Mouse (Mus musculus) frontal cortex, postnatal 25 days (tissue): ENCODE measurements at regions not wholly inside any gene's neighbourhood (a gene's known extent, or its start where the extent isn't known, plus 50 kb on each side); places are given as distances from the start of the nearest gene placed in this dataset.

Source experiments
- DNase-seq, 2 experiments: peaks; one replicate each; pipeline ENCODE4 v3.0.0; 2022; ENCODE audit warnings: low spot score in 2 of 2

DNA sequence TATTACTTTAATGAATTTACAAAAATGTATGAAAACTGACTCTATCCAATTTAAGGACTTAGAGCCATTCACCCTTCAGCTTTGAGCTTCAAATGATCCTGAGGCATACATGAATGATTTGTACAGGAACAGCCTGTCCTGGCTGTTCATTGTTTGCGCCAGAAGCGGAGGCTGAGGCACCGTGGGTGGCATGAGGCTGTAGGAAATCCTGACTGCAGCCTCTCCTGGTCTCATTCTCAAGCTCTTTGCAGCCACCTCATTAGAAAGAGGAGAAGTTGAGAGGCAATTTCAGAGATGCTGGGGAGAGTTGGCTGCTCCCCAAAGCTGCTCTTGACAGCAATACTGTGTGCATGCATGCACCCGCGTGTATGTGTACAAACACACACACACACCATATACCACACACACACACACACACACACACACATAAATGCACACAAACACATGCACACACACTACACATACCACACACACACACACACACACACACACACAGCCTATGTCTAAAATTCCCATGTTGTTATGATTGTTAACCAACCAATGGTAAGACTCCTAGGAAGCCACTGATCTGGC lies 434.9 kb upstream of the Btbd3 start:
- no peak for DNase-seq

DNA sequence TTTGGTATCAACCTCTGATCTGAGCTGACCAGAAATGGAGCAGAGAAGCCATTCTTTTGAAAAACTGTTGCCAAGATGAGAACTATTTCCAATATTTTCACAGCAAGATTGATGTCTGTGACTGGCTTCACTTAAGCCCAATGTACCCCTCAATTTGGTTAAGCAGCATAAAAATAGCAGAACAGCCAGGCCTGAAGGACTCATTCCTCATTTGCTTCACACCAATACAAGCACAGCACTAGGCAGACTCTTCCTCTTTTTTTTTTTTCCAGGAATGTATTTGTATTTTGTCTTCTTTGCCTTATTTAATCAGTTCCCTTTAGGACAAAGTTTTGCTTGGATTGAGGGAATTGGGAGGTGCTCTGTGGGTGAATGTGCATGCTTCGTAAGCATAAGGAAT lies 441.4 kb upstream of the Btbd3 start:
- no peak for DNase-seq

DNA sequence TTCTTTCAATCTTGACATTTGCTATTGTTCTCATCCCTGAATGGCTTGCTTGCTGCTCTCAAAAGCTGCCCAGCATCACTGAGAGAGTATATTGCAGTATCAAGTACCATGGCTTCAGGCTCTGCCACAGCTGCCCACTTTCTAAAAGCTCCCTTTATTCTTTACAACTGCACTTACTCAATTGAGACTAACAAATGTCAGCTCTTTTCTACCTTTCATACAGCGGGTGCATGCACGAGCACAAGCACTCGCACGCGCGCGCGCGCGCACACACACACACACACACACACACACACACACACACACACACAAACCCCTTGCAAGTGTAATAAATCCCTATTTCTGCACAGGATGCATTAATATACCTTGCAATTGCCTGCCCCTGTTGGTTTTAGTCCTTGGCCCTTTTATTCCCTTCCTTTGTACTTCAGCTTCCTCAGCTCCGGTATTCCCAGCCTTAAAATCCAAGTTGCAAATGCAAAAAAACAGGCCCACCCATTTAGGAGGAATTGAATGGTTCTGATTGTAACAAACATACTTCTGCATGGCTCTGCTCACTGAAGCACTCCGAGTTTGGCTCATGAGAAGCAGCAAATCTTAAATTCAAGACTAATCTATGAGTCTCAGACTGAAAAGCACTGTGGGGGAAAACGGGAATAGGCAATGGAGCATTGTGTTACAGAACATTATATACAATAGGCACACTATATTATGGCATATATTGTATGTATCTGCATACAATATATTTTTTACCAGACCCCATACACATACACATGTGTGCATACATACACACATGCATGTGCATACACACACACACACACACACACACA lies 447.7 kb upstream of the Btbd3 start:
- no peak for DNase-seq

GRCm38 (mm10) chr2:137807594-137808295 lies 448.6 kb upstream of the Btbd3 start:
- DNase-seq: no peak

- DNase-seq: no peak
Observed at GRCm38 (mm10) chr2:137794841-137795240, 461.5 kb upstream of the Btbd3 start.

- no peak for DNase-seq
Observed at GRCm38 (mm10) chr2:137784091-137784490, 472.3 kb upstream of the Btbd3 start.

DNA sequence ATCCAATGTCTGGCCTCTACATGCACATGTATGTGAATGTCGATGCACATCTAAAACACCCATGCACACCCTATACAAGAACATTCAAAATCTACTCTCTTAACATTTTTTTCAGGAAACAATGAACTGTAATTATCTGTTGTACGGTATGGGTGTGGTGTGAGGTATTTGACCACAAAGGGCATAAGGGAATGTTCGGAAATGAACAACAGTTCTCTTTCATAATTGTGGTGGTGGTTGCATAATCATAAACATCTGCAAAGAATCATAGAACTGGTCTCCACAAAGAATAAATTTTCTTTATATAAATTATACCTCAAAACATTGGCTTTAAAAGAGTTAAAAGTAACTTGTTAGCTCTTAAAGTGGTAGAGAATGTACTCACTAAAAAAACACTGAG lies 478.9 kb upstream of the Btbd3 start:
- no peak for DNase-seq

DNA sequence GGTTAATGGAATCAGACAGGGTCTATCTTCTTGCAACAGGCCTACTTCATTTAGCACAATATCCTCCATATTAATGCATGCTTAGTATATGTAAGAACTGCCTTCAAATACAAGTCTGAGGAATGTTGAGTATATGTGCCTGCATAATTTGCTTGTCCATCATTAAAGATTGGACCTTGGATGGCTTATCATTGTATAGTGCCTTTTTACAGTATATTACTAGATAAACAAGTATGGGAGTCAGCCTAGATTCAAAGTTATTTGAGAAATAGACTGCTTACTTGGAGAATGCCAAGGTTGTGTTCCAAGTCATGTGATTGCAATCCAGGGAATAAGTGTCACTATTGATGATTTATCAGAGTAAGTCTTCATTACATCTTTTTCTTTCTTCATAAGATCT lies 491.6 kb upstream of the Btbd3 start:
- DNase-seq: no peak

GRCm38 (mm10) chr2:137759455-137759854 lies 496.9 kb upstream of the Btbd3 start:
- DNase-seq: no peak

- no peak for DNase-seq
Observed at GRCm38 (mm10) chr2:137758389-137758788, 498.0 kb upstream of the Btbd3 start.

GRCm38 (mm10) chr2:137757231-137758212 lies 498.8 kb upstream of the Btbd3 start:
- DNase-seq: no peak

- no peak for DNase-seq
Observed at GRCm38 (mm10) chr2:137756220-137756619, 500.1 kb upstream of the Btbd3 start.

- DNase-seq: no peak
Observed at GRCm38 (mm10) chr2:137754481-137754880, 501.9 kb upstream of the Btbd3 start.

GRCm38 (mm10) chr2:137732410-137732809 lies 524.0 kb upstream of the Btbd3 start:
- DNase-seq: no peak

- no peak for DNase-seq
Observed at GRCm38 (mm10) chr2:137730472-137730931, 525.9 kb upstream of the Btbd3 start.

DNA sequence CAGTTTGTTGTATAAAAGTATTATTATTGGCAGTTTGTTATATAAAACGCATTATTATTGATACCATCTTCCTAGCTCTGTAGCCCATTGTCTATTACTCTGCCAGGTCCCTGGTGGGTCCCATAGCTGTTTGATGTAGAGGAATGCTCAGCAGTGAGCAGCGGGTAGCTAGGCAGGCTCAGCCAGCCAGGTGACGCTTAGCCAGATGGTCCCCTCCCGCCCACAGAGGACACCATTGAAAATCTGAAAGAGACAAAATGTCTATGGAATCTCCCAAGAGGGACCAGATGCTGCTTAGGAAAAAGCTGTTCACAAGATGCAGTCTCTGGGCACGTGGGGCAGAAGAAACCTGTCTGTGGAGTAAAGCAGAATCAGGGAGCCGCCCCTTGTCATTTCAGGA lies 526.5 kb upstream of the Btbd3 start:
- no peak for DNase-seq

- no peak for DNase-seq
Observed at GRCm38 (mm10) chr2:137729207-137729606, 527.2 kb upstream of the Btbd3 start.

DNA sequence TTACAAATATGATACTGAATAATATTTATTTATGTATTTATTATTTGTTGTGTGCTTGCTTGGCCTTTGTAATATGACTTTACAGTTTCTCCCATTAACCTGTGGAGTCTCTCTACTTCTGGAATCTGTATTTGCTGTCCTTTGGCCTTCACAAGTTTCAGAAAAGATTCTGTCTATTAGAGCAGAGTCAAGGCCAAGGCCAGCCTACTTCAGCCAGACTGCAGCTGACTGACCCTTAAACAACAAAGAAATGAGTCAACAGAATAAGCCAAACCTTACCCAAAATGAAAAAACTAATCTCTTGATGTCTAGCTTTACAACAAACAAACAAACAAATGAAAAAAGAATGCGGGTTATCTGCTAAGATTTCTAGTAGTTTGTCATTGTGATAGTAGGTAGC lies 532.7 kb upstream of the Btbd3 start:
- DNase-seq: no peak

DNA sequence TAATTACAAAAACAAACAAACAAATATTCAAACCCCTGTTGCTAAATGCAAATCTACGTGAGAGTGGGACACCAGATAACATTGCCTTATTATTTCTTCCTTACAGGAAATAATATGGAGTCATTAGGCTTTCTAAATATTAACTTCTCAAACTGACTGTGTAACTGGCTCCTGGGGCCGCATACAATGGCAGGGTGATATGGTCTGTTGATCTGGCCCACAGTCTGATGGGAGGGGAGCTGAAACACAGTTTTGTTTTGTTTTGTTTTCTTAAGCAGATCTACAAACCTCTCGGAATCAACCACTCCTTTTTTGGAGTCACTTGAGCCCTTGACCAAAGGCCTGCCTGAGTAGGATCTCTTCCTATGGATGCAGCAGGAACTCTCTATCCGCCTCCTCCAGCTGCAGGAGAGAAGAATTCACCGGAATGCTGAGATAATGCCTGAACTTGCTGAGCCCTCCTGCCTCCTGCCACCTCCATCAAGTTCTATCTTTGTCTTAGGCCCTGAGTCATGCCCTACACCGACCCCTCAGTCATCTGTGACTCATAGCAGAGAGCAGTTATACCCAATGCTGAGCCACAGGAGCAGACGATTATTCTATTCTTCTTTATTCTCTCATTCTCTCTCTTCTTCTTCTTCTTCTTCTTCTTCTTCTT lies 534.5 kb upstream of the Btbd3 start:
- DNase-seq: no peak

DNA sequence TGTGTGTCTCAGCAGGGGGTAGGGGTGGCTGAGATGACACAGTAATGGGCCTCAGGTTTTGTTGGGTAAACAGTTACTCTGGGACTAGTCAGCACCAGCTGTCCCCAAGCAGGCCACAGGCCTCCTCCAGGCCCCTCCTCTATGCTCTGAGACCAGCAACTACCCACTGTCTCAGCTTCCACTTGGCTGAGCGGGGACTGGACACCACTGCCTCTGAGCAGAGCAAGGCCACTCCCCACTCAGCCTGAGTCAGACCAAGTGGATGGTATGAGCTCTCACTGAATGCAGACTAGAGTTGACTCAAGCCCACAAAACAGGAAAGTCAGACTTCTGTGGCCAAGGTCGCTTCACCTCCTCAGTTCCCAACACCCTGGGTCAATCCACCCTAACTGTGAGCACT lies 540.5 kb upstream of the Btbd3 start:
- DNase-seq: no peak

DNA sequence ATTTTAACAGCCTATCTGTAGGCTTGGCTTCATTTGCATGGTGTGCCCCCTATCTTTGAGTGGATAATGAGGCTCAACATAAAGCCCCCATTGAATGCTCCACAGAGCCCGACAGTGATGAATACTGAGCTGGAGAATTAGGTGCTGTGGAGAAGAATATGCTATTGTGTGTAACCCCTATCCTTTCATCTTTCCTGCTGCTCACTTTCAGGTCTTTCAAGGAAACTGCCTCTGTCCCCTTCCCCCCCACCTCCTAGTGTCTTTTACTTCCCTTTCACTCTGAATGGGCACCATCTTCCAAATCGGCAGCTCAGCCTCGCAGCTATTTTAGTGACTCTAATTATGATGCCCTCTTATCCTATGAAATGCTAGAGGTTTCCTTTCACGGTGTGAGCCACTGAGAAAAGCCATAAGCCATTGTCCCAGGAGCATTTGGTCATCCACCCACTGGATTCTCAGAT lies 549.8 kb upstream of the Btbd3 start:
- DNase-seq: no peak
